Mouse (Mus musculus) forelimb bud, embryonic 11.5 days (tissue): ENCODE results near the gene Ptbp1.
A peak's percentile ranks its signal among the peaks of the same experiment; 100 is the strongest.
"Not testable (repeated sequence)": the region's sequence is repeated elsewhere in the genome, so short reads cannot be mapped to it uniquely, and the experiment has no call there.

Experiments used
- DNase-seq: peaks from one replicate; pipeline ENCODE4 v3.0.0-alpha.2; 2012; ENCODE audit warnings: low read depth, low spot score

The Ptbp1 gene

DNA sequence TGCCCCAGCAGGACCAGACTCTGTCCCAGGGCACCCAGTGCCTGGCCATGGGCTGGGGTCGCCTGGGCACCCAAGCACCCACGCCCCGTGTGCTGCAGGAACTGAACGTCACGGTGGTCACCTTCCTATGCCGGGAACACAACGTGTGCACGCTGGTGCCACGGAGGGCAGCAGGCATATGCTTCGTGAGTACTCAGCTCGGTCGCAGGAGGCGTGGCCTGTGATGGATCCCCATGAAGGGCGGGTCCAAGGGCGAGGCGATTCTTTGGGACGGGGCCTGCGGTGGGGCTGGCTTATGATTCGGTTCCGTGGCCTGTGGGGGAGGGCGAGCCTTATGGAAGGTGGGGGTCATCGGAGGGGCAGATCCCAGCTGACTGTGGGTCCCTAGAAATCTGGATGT, 27.8 kb downstream of the Ptbp1 start:
- no peak for DNase-seq

- DNase-seq: peak; percentile 81
Measured at GRCm38 (mm10) chr10:79883297-79884084, 29.3 kb downstream of the Ptbp1 start.

GRCm38 (mm10) chr10:79884446-79884845, 30.2 kb downstream of the Ptbp1 start:
- DNase-seq: no peak

DNA sequence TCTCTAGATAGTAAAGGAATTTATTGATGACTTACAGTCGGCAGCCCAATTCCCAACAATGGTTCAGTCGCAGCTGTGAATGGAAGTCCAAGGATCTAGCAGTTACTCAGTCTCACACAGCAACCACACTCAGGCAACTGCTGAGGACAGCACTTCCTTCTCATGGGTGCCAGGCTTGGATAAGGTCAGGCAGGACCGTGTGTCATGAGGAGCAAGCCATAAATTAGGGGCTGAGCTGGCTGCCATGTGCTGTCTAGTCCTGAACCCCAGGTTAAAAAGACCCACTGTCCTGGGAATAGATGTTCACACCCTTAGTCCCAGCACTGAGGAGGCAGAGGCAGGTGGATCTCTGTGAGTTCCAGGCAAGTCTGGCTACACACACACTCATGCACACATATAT, 30.7 kb downstream of the Ptbp1 start:
- not testable (repeated sequence) for DNase-seq

DNA sequence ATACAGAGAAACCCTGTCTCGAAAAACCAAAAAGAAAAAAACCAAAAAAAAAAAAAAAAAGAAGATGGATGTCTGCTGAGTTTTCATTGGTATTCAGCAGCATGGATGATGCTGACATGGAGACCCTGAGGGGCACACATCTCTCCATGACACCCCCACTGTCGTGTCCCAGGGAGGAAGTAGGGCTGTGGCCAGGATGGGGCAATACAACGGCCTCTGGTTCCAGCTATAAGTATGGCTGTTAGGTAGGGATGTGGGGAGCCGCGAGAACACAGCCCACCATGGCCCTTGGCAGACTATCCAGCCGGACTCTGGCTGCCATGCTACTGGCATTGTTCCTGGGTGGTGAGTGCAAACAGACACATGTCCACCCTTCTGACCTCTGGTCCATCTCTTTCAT, 31.8 kb downstream of the Ptbp1 start, which contains the start of gene Elane:
Gene Elane (plus strand): TSS at position 194 of the 400 bp plus-strand sequence.
- no peak for DNase-seq

DNA sequence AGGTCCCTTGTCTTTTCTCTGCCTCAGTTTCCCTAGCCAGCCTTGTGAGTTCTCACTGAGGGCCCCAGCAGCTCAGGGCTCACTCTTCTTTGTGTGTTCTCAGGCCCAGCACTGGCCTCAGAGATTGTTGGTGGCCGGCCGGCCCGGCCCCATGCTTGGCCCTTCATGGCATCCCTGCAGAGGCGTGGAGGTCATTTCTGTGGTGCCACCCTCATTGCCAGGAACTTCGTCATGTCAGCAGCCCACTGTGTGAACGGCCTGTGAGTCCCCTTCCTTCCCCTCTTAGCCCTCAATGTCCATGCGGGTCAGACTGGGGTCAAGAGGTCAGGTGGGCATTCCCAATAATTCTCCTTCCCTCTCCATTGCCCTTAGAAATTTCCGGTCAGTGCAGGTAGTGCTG, 32.4 kb downstream of the Ptbp1 start:
- DNase-seq: no peak

DNA sequence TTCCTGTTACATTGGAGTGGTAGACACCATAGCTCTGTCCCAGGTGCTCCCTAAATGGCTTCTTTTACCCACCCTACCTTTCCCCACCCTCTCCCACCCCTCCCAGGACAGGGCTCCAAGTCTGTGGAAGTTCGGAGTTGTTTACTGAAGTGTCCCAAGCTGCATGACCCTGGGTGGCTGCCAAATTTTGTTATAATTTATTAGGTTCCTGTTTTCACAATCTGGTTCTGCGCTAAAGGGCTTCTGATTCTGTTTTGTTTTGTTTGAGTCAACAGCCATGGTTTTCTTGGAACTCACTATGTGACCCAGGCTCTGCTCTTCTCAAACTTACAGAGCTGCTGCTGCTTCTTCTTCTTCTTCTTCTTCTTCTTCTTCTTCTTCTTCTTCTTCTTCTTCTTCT, 35.2 kb downstream of the Ptbp1 start:
- DNase-seq: no peak

- DNase-seq: no peak
Measured at GRCm38 (mm10) chr10:79890670-79891069, 36.4 kb downstream of the Ptbp1 start, which contains the start of gene Cfd. Gene Cfd, plus strand, starts transcription at chr10:79890853.

GRCm38 (mm10) chr10:79892451-79893118, 38.4 kb downstream of the Ptbp1 start:
- peak; percentile 66 for DNase-seq

DNA sequence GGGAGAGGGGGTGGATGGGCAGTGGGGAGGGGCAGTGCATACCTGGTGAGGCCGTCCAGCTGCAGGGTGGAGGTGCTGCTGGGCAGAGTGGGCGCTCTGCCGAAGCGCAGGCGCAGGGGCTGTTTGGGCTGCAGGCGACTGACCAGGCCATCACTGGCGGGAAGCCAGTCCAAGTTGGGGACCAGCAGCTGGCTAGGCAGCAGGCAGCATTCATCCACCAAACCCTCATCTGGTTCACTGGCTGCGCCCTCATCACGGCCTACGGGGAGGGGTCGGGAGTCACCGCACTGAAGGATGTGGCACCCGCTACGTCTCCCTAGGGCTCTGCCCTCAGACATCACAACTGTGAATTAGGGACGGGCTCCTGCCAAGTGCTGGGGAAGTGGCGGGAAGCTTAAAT, 42.1 kb downstream of the Ptbp1 start:
- DNase-seq: no peak

DNA sequence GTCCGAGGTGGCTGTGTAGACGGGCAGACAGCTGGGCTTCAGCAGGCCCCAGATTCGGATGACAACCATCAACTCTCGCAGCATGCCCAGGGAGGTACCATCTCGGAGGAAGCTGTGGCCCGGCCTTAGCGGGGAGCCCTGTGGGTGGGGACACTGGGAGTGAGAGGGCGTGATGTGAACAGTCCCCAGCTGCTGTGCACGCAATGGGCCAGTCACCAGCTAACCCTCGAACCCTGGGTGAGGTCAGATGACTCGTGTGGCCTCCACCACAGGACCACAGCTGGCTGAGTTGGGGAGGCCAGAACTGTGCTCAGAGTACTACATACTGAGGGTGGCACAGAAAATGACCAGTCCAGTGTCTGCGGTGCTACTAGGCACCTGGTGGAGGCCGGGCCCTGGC, 42.6 kb downstream of the Ptbp1 start:
- DNase-seq: no peak

GRCm38 (mm10) chr10:79897316-79898245, 43.4 kb downstream of the Ptbp1 start:
- no peak for DNase-seq

DNA sequence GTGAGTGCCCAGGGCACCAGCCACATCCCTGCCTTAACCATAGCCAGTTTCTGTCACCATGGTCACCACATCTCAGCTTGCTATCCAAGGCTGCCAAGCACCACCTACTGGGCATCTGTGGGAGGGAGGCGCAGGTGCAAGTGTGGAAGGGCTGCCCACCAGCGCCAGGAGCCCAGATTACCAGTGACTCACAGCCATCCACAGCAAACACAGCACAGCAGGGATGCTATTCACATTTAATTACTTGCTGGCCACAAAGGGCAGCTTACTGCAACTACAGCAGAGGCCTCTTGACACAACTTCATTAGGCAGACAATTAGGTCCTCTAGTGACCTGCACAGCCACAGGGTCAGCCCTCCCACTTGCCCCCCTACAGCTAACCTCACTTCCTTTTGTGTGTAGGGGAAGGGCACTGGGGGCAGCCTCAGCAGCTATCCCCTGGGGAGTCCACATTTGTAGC, 46.8 kb downstream of the Ptbp1 start:
- no peak for DNase-seq

- no peak for DNase-seq
Measured at GRCm38 (mm10) chr10:79906712-79907111, 52.5 kb downstream of the Ptbp1 start.

DNA sequence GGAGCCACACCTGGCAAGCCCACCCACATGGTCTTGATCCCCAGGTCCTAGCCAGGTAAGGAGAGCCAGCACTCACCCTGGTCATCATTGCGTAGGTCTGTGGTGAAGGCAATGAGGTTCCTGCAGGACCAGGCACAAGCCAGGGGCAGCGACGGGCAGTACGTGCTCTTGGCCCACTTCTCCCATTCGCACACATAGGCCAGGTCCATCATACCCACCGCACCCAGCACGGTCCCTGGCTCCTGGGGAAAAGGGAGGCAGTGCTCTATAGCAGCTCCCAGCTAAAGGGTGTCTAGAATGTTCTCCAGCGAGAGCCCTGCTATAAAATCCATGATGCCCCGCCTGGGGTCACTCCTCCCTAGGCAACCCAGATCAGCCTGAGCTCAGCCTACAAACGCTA, 53.2 kb downstream of the Ptbp1 start:
- no peak for DNase-seq

DNA sequence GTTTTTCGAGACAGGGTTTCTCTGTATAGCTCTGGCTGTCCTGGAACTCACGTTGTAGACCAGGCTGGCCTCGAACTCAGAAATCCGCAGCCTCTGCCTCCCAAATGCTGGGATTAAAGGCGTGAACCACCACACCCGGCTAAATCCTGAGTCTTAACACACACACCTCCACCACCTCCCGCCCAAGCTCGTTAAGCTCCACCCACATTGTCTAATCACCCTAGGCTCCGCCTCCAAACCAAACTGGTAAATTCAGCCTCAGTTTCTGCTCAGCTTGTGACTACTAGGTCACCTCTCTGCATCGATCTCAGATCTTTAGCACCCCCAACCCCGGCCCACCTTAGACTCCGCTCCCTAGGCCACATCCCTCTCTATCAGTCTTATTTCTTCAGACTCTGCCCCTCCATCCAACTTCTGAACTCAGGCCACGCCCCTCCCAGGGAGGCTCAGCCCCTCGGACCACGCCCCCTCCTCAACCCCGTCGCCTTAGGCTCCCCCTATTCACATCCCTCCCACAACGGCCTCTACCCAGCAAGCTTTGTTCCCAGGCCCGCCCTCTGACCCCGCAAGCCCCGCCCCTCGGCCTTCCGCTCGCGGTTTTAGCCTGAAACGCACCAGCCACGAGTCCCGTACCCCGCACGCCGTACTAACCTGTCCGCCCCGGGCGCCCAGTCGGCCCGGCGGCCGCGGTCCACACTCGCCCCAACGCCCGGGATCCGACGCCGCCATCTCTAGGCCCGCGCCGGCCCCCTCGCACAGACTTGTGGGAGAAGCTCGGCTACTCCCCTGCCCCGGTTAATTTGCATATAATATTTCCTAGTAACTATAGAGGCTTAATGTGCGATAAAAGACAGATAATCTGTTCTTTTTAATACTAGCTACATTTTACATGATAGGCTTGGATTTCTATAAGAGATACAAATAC, 54.2 kb downstream of the Ptbp1 start, which contains the start of gene Med16:
Gene Med16 (minus strand): TSS at position 757 of the 925 bp plus-strand sequence.
- peak; percentile 96 for DNase-seq

GRCm38 (mm10) chr10:79909092-79909922, 55.1 kb downstream of the Ptbp1 start:
- DNase-seq: peak; percentile 58

- no peak for DNase-seq
Measured at GRCm38 (mm10) chr10:79910556-79910955, 56.3 kb downstream of the Ptbp1 start, which contains the start of gene Gm26602. Gene Gm26602, plus strand, starts transcription at chr10:79910856.

DNA sequence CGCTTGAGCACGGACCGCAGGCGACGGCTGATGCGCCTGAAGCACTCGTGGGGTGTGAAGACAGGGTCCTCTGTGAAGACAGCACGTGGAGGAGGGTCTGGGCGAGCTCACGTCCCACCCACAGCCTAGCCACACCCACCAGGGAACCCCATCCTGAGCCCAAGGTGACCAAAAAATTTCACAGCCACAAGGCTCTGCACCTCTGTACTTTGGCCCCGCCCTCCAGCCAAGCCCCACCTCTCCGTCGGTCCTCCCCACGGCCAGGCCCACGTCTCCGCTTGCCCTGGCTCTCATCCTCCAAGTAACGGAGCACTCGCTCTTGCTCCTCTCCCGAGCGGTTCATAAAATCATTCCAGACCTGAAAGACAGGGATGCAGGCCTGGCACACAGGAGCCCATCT, 58.2 kb downstream of the Ptbp1 start:
- DNase-seq: no peak
